Mouse (Mus musculus) layer of hippocampus, adult 9-11 months (tissue): ENCODE results near the gene Pknox1.
A peak's percentile ranks its signal among the peaks of the same experiment; 100 is the strongest.
"Not testable (repeated sequence)": the region's sequence is repeated elsewhere in the genome, so short reads cannot be mapped to it uniquely, and the experiment has no call there.

Source experiments
- DNase-seq: peaks from one replicate; pipeline ENCODE4 v3.0.0; 2022

Gene Pknox1

GRCm38 (mm10) chr17:31564015-31564857, at the start of gene Pknox1:
TSS of gene Pknox1 (plus strand) at chr17:31564734.
- DNase-seq = peak; percentile 100

- no peak for DNase-seq
Measured at GRCm38 (mm10) chr17:31519344-31519945, 45.1 kb upstream of the Pknox1 start.

- peak; percentile 99 for DNase-seq
Measured at GRCm38 (mm10) chr17:31519946-31520838, 44.3 kb upstream of the Pknox1 start, which contains the start of the genes Wdr4 and Ndufv3. TSS of gene Wdr4 (minus strand) at chr17:31519980. TSS of gene Ndufv3 (plus strand) at chr17:31520115.

GRCm38 (mm10) chr17:31520895-31521294, 43.6 kb upstream of the Pknox1 start:
- peak; percentile 41 for DNase-seq

- DNase-seq = no peak
Measured at GRCm38 (mm10) chr17:31521948-31522347, 42.6 kb upstream of the Pknox1 start.

GRCm38 (mm10) chr17:31525114-31525513, 39.4 kb upstream of the Pknox1 start:
- DNase-seq = no peak

GRCm38 (mm10) chr17:31525816-31526215, 38.7 kb upstream of the Pknox1 start:
- no peak for DNase-seq

- DNase-seq = no peak
Measured at GRCm38 (mm10) chr17:31529314-31529713, 35.2 kb upstream of the Pknox1 start.

- no peak for DNase-seq
Measured at GRCm38 (mm10) chr17:31531441-31532158, 32.9 kb upstream of the Pknox1 start.

GRCm38 (mm10) chr17:31532331-31532730, 32.2 kb upstream of the Pknox1 start:
- not testable (repeated sequence) for DNase-seq

GRCm38 (mm10) chr17:31535358-31535757, 29.2 kb upstream of the Pknox1 start:
- DNase-seq = no peak

GRCm38 (mm10) chr17:31535871-31536629, 28.5 kb upstream of the Pknox1 start:
- DNase-seq = peak; percentile 91

GRCm38 (mm10) chr17:31540101-31540500, 24.4 kb upstream of the Pknox1 start:
- no peak for DNase-seq

GRCm38 (mm10) chr17:31540809-31541459, 23.6 kb upstream of the Pknox1 start:
- DNase-seq = no peak

GRCm38 (mm10) chr17:31541460-31541831, 23.1 kb upstream of the Pknox1 start:
- peak; percentile 69 for DNase-seq

- DNase-seq = no peak
Measured at GRCm38 (mm10) chr17:31543574-31543973, 21.0 kb upstream of the Pknox1 start.

GRCm38 (mm10) chr17:31546444-31547196, 17.9 kb upstream of the Pknox1 start:
- DNase-seq = no peak

GRCm38 (mm10) chr17:31547974-31548373, 16.6 kb upstream of the Pknox1 start:
- DNase-seq = no peak

GRCm38 (mm10) chr17:31549389-31549788, 15.1 kb upstream of the Pknox1 start:
- no peak for DNase-seq

- DNase-seq = not testable (repeated sequence)
Measured at GRCm38 (mm10) chr17:31552601-31553000, 11.9 kb upstream of the Pknox1 start.
